Mouse (Mus musculus) embryonic fibroblast, embryonic 13.5 days (primary cell): Measurements from ENCODE around the gene Slc41a2.
"Not testable (repeated sequence)": the region's sequence is repeated elsewhere in the genome, so short reads cannot be mapped to it uniquely, and the experiment has no call there.

Source experiments
- CTCF ChIP-seq: IDR thresholded peaks from 2 replicates; pipeline ENCODE4 v1.5.1; 2011; ENCODE audit warnings: mild to moderate bottlenecking, control low read depth, low read length, moderate library complexity, borderline replicate concordance; ENCODE audit not compliant: insufficient read depth
- POLR2A ChIP-seq: IDR thresholded peaks from 2 replicates; pipeline ENCODE4 v1.6.1; 2011; ENCODE audit warnings: low read depth, mild to moderate bottlenecking, control low read depth, low read length, moderate library complexity

- not testable (repeated sequence) for TF ChIP-seq POLR2A, CTCF
Measured at GRCm38 (mm10) chr10:83351779-83352178, 14.1 kb upstream of the Slc41a2 start.
